Mouse (Mus musculus) embryonic facial prominence, embryonic 12.5 days (tissue): ENCODE data around the gene Flot1. TPM values are rescaled to one million over a fixed set of nuclear protein-coding genes. Genes with fewer than 3 reads are reported as not detected.
A peak's percentile ranks its signal among the peaks of the same experiment; 100 is the strongest.

Experiments
- ATAC-seq: fragments of 200-750 bp; cut with Nextera tagmentation; 2 replicates; pipeline ENCODE4 v1.8.0; 2017; ENCODE audit not compliant: insufficient number of reproducible peaks, insufficient read depth, low FRiP score, low TSS enrichment
- H3K27ac ChIP-seq: fragments of 300-500 bp; sonication (generic); 2 replicates; pipeline ENCODE4 v1.5.1; 2016; ENCODE audit warnings: mild to moderate bottlenecking
- H3K27me3 ChIP-seq: fragments of 300-500 bp; sonication (generic); 2 replicates; pipeline ENCODE4 v1.6.1; 2016; ENCODE audit warnings: mild to moderate bottlenecking, moderate library complexity
- H3K36me3 ChIP-seq: fragments of 300-500 bp; sonication (generic); 2 replicates; pipeline ENCODE4 v1.6.1; 2016; ENCODE audit warnings: mild to moderate bottlenecking
- H3K4me1 ChIP-seq: fragments of 300-500 bp; sonication (generic); 2 replicates; pipeline ENCODE4 v1.6.1; 2016
- H3K4me2 ChIP-seq: fragments of 300-500 bp; sonication (generic); replicated peaks from 2 replicates; pipeline ENCODE4 v1.6.1; 2016; ENCODE audit warnings: mild to moderate bottlenecking, moderate library complexity
- H3K4me3 ChIP-seq: fragments of 300-500 bp; sonication (generic); 2 replicates; pipeline ENCODE4 v1.5.1; 2016; ENCODE audit warnings: mild to moderate bottlenecking
- H3K9ac ChIP-seq: fragments of 300-500 bp; sonication (generic); 2 replicates; pipeline ENCODE4 v1.6.1; 2016; ENCODE audit warnings: mild to moderate bottlenecking, moderate library complexity
- H3K9me3 ChIP-seq: fragments of 300-500 bp; sonication (generic); 2 replicates; pipeline ENCODE4 v1.6.1; 2016; ENCODE audit warnings: mild to moderate bottlenecking, moderate library complexity
- WGBS: fragments of 180-500 bp; shearing (Covaris S2); methylation state at CpG from one replicate; pipeline ENCODE4 v1.1.7; 2016; 5-methylcytosine and 5-hydroxymethylcytosine counted together
- polyA plus RNA-seq: library from polyadenylated mRNA; unstranded; fragments of >200 nt; fragmentation: Nextera tagmentation; extraction: Ambion mirVana; gene quantifications from 2 replicates; pipeline ENCODE4 v1.2.1, GENCODE M21; 2016

The Flot1 gene
- polyA plus RNA-seq, 1 experiment from 2014 or later: 50.7 TPM

DNA sequence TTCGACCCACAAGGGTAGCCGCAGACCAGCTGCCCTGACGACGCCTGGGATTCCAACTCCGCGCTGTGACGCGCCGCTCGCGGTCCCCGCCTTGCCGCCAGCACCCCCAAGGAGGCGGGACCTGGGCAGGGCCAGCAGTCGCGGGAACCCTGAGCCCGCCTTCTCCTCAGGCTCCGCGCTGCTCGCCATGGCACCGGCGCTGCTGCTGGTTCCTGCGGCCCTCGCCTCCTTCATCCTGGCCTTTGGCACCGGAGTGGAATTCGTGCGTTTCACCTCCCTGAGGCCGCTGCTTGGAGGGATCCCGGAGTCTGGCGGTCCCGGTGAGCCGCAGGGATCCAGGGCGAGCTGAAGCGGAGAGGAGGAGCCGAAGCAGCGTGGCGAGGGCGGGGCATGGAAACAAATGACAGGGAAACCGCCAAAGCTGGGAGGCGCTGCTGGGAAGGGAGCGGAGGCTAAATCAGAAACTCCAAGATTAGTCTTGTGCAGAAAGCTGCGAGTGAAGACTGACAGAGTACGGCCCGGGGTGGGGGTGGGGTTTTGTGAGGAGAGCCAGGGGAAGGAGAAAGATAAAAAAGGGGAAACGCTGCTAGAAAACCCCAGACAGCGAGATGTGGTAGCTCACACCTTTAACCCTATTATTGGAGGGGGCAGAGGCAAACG lies 38.3 kb downstream of the Flot1 start, which contains the start of gene Nrm:
Gene Nrm (plus strand): TSS at position 121 of the 660 bp plus-strand sequence.
- peak; percentile 89 for ATAC-seq
- under 1% methylated on average over 47 of the region's 47 CpGs for WGBS
- H3K36me3 ChIP-seq: peaks cover 18% of the 10 kb centered on the region

DNA sequence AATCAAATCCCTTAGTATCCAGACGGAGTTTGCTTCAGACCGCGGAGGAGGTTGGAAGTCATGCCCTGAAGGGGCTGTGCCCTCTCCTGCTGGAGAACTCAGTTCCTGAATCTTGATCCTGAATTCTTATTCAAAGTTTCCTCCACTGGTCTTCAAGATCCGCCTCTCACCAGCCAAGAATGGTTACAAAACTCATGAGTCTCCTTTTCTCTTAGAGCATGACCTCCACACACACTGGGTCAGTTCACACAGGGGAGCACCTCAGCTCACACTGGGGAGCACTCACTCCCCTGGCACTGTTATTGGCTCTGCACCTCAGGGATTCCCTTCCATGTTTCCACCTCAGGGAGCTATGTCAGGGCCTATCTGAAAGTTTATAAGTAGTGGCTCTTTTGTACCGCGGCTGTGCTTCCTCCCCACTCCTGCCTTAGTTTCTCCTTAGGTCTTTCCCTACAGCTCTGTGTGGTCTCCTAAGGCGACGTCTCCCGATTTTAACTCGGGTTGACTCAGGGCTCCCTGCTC lies 41.9 kb downstream of the Flot1 start:
- no peak for ATAC-seq
- WGBS: 18% methylated on average over 10 of the region's 10 CpGs
- Histone ChIP-seq H3K4me2 (peak overlapping the region; percentile 96), H3K27me3 (no peaks in the 10 kb centered on the region), H3K4me1 (peaks cover 46% of the 10 kb centered on the region), H3K36me3 (no peaks in the 10 kb centered on the region), H3K4me3 (peak overlapping the region; percentile 73), H3K9ac (peak overlapping the region; percentile 68), H3K27ac (peak overlapping the region; percentile 98), H3K9me3 (no peaks in the 10 kb centered on the region)

More for the DNA sequence above, 38.3 kb downstream of the Flot1 start, which contains the start of gene Nrm:
- Histone ChIP-seq H3K27ac (peak within 1 kb of the TSS; percentile 89), H3K9me3 (no peaks in the 10 kb centered on the region), H3K4me1 (peaks cover 17% of the 10 kb centered on the region; the same call in 1 of the 2 replicates), H3K4me2 (peak within 1 kb of the TSS; percentile 66), H3K9ac (peak within 1 kb of the TSS; percentile 53), H3K27me3 (no peaks in the 10 kb centered on the region), H3K4me3 (peak within 1 kb of the TSS; percentile 58)

DNA sequence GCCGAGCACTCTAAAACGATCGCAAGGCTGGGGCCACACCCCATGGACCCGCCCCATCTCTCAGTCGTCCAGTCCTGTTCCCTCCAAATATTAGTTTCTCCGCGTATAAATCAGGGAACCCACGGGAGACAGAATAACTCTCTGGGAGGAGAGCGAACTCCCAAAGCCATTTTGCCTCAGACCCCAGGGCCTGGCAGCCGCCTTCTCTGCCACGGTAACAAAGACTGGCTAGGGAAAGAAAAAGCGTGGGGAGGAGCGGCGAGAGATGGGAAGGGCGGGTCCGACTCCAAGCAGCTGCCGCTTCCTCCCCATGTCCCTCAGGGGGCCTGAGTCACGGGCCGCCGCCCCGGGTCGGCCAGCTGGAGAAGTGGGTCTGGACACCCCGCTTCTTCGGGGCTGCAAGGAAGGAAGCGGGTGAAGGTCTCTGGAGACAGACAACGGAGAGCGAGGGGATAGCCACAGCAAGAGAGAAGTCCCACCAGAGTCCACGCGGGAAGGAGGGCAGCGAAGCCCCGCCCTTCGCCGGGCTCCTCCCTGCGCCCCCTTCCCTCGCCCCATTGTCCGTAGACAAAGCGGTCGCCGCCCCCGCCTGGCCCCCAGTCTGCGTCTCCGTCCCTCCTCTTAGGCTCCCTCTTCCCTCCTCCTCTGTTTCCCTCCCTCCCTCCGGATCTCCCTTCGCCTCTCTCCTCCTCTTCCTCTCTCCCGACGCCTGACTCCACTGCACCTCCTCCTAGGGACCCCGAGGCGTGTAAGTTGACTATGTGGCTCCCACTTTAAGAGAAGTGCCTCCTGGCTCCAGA lies 42.7 kb downstream of the Flot1 start, which contains the start of gene Ppp1r18:
Gene Ppp1r18 (plus strand): TSS at position 113 of the 800 bp plus-strand sequence.
- under 1% methylated on average over 48 of the region's 48 CpGs for WGBS
- Histone ChIP-seq H3K36me3 (peaks cover 3% of the 10 kb centered on the region; the same call in 1 of the 2 replicates), H3K4me2 (peak within 1 kb of the TSS; percentile 96), H3K4me3 (peak within 1 kb of the TSS; percentile 73), H3K9me3 (no peaks in the 10 kb centered on the region), H3K4me1 (peaks cover 50% of the 10 kb centered on the region), H3K27me3 (no peaks in the 10 kb centered on the region), H3K9ac (peak within 1 kb of the TSS; percentile 68), H3K27ac (peak within 1 kb of the TSS; percentile 98)
- peak; percentile 70 for ATAC-seq

DNA sequence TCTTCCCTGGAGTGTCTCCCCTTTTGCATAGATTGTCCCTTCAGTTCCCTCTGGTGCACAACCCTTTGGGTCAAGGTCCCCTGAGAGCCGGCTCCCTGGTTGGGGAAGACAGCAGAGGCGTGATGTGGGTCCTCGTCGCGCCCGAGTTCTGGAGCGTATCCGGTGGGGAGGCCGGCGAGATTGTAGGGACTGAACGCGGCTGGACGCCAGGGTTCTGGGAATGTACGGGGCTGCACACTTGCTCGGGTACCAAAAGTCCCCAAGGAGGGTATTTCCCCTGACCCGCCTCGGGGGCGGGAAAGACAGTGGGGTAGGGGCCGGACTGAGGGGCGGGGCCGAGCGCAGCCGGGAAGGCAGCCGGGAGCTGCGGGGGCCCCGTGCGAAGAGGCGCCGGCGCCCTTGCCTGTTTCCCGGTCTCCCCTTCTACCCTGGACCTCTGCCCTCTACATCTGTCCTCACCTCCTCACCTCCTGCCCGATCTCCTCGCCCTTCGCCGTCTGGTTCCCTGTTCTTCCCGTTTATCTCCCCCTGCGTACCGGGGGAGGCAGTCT lies 43.3 kb downstream of the Flot1 start:
- H3K4me3 ChIP-seq: peak overlapping the region; percentile 73
- under 1% methylated on average over 38 of the region's 38 CpGs for WGBS
- peak; percentile 44 for ATAC-seq
- peaks cover 51% of the 10 kb centered on the region for H3K4me1 ChIP-seq
- peaks cover 8% of the 10 kb centered on the region for H3K36me3 ChIP-seq
- peak overlapping the region; percentile 96 for H3K4me2 ChIP-seq
- no peaks in the 10 kb centered on the region for H3K27me3 ChIP-seq
- H3K27ac ChIP-seq: peak overlapping the region; percentile 98
- peak overlapping the region; percentile 68 for H3K9ac ChIP-seq
- no peaks in the 10 kb centered on the region for H3K9me3 ChIP-seq

DNA sequence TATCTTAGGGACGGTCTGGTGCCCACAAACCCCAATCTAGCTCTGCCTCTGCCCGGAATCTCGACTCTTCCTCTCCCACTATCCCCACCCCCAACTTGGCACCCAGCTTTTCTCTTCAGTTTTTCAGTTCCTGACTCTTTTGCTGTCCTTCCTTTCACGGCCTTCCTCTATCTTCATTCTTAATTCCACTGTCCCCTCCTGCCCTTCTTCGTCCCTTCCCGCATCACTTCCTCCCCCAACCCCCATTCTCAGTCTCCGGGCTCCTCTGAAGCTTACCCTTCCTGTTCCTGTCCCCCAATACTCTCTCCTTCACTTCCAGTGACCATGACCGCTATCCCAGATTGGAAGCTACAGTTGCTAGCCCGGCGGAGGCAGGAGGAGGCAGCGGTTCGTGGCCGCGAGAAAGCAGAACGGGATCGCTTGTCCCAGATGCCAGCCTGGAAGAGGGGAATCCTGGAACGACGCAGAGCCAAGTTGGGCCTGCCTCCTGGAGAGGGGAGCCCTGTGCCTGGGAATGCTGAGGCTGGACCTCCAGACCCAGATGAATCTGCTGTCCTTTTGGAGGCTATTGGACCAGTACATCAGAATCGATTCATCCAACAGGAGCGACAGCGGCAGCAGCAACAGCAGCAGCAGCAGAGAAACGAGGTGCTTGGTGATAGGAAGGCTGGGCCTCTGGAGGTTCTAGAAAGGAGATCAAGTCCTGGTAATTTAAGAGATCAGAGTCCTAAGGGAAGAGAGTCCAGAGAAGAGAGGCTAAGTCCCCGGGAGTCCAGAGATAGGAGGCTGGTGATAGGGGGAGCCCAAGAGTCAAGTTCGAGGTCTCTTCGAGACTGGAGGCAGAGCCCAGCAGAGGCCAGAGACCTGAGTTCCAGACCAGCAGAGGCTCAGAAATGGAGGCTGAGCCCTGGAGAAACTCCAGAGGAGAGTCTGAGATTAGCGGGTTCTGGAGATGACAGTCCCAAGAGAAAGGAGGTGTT lies 44.2 kb downstream of the Flot1 start:
- ATAC-seq: no peak
- Histone ChIP-seq H3K9ac (peak overlapping the region; percentile 68), H3K4me3 (peak overlapping the region; percentile 73), H3K27ac (peak overlapping the region; percentile 98), H3K27me3 (no peaks in the 10 kb centered on the region), H3K9me3 (no peaks in the 10 kb centered on the region), H3K4me1 (peaks cover 52% of the 10 kb centered on the region), H3K4me2 (peak overlapping the region; percentile 96), H3K36me3 (peaks cover 10% of the 10 kb centered on the region)
- 9% methylated on average over 26 of the region's 26 CpGs for WGBS

DNA sequence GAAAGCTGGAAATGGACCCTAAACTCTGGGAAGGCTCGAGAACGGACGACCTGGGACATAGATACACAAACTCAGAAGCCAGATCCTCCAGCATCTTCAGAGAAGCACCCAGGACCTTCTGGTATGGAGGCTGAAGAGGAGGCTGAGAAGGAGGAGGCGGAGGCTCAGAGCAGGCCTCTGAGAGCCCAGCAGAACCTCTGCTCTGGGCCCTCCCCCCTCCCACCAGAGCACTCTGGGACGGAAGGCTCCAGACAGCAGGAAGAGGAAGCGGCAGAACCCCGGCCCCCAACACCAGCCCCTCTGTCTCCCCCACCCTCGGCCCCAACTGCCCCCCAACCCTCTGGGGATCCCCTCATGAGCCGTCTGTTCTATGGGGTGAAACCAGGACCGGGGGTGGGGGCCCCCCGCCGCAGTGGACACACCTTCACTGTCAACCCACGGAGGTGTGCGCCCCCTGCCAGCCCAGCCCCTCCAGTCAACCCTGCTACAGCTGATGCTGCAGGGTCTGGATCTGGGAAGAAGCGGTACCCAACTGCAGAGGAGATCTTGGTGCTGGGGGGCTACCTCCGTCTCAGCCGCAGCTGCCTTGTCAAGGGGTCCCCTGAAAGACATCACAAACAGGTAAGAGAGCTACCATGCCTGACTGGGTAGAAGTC lies 45.3 kb downstream of the Flot1 start:
- H3K27me3 ChIP-seq: no peaks in the 10 kb centered on the region
- no peaks in the 10 kb centered on the region for H3K9me3 ChIP-seq
- peak overlapping the region; percentile 98 for H3K27ac ChIP-seq
- peak overlapping the region; percentile 68 for H3K9ac ChIP-seq
- 16% methylated on average over 17 of the region's 17 CpGs for WGBS
- H3K4me2 ChIP-seq: peak overlapping the region; percentile 96
- peak overlapping the region; percentile 73 for H3K4me3 ChIP-seq
- H3K36me3 ChIP-seq: peaks cover 13% of the 10 kb centered on the region
- peaks cover 58% of the 10 kb centered on the region for H3K4me1 ChIP-seq
- no peak for ATAC-seq

DNA sequence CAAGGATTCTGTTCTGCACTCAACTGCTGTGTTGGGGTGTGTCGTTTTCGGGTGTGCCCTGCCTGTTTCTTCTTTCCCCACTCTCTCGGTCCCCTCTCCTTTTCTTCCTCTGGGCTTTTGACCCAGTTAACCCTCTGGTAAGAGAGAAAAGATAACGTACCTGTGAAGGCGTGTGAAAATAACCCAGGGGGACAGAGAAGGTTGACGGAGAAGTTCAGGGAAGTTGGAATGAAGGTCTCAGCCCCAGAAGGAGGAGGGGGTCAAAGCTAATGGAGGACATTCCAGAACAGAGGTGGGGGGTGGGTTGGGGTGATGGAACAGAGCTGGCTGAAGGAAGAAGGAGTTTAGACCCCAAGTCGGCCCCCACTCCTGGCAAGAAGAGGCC lies 45.9 kb downstream of the Flot1 start:
- peak overlapping the region; percentile 98 for H3K27ac ChIP-seq
- 2% methylated on average over 7 of the region's 7 CpGs for WGBS
- H3K4me2 ChIP-seq: peak overlapping the region; percentile 96
- peak overlapping the region; percentile 73 for H3K4me3 ChIP-seq
- H3K9ac ChIP-seq: peak overlapping the region; percentile 68
- H3K27me3 ChIP-seq: no peaks in the 10 kb centered on the region
- ATAC-seq: no peak
- H3K4me1 ChIP-seq: peaks cover 63% of the 10 kb centered on the region
- H3K9me3 ChIP-seq: no peaks in the 10 kb centered on the region
- H3K36me3 ChIP-seq: peaks cover 18% of the 10 kb centered on the region

DNA sequence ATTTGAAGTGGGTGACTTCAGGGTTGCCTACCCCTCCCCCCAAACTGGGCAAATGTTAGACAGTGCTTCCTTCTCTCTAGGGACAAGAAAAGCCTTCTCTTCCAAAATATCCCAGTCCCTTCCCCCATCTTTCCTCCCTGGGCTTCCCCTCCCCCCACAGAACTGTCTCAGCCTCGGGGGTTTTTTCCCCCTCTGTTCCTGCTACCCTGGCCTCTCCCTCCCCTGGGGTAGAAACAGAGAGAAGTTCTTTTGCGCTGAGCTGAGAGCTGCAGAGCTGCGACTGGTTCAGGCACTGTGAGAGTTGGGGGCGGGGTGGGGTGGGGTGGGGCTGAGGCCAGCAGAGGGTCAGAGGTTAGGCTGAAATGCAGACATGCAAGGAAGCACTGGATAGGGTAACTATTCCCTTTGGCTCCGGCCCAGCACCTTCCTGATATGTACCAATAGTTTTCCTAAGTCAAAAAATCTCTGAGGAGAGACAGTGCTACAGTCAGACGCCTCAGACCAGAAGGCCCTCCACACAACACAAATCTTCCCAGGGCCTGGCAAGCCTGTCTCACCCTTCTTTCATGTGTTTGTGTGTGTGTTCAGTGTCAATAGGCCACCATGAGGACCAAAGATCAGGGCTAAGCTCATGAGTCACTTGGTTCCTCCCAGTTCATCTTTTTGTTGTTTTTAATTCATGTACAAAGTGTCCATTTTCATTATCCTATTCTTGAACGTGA lies 46.5 kb downstream of the Flot1 start:
- H3K27me3 ChIP-seq: no peaks in the 10 kb centered on the region
- H3K9me3 ChIP-seq: no peaks in the 10 kb centered on the region
- WGBS: 1% methylated on average over 7 of the region's 7 CpGs
- peak overlapping the region; percentile 68 for H3K9ac ChIP-seq
- peak overlapping the region; percentile 96 for H3K4me2 ChIP-seq
- ATAC-seq: no peak
- peaks cover 62% of the 10 kb centered on the region for H3K4me1 ChIP-seq
- peak overlapping the region; percentile 98 for H3K27ac ChIP-seq
- H3K36me3 ChIP-seq: peaks cover 23% of the 10 kb centered on the region
- H3K4me3 ChIP-seq: peak overlapping the region; percentile 73

DNA sequence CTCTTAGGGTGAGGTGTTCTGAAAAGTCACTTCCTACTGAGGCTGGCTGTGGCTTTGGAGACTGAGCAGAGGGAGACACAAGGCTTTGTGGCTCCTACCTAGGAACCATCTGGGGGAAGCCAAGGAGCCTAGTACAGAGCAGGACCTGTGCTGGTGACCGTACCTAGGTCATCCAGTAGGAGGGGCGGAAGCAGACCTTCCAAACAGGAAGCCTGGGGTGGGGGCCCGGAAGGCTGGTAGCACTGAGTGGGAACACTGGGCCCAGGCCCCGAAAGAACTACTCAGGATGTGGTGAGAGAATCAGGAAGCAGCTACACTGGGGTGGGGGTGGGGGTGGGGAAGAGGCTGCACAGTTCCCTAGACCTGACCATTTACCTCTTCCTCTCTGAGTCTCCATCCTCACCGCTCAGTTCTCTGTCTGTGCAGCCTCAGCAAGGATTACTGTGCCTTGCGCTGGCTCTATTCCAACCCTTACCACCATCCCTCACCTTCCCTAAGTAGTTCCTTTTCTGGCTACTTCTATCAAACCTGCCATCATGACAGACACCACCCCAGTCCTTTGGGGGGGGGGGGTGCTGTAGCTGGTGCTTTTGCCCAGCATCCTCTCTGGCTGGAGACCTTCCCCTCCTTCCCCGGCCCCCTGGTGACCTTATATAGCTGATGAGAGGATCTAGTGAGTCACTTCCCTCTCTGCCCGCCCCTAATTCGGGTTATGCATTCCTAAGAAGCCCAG lies 47.3 kb downstream of the Flot1 start:
- H3K4me2 ChIP-seq: peak overlapping the region; percentile 96
- peaks cover 55% of the 10 kb centered on the region for H3K4me1 ChIP-seq
- H3K4me3 ChIP-seq: peak overlapping the region; percentile 73
- peak overlapping the region; percentile 68 for H3K9ac ChIP-seq
- peak overlapping the region; percentile 98 for H3K27ac ChIP-seq
- ATAC-seq: no peak
- H3K27me3 ChIP-seq: no peaks in the 10 kb centered on the region
- no peaks in the 10 kb centered on the region for H3K9me3 ChIP-seq
- peaks cover 31% of the 10 kb centered on the region for H3K36me3 ChIP-seq
- WGBS: 47% methylated on average over 8 of the region's 9 CpGs
